Mouse (Mus musculus) forebrain, postnatal 0 days (tissue): Measurements from ENCODE around the gene Gm20458. TPM values are rescaled to one million over a fixed set of nuclear protein-coding genes. Genes with fewer than 3 reads are reported as not detected.
A peak's percentile ranks its signal among the peaks of the same experiment; 100 is the strongest.

ENCODE experiments used
- ATAC-seq: fragments of 200-750 bp; cut with Nextera tagmentation; 2 replicates; pipeline ENCODE4 v1.8.0; 2017; ENCODE audit warnings: mild to moderate bottlenecking, moderate library complexity
- DNase-seq: peaks from one replicate; pipeline ENCODE4 v3.0.0-alpha.2; 2015
- H3K27ac ChIP-seq: fragments of 300-500 bp; sonication (generic); 2 replicates; pipeline ENCODE4 v1.5.1; 2014; ENCODE audit warnings: low read depth, mild to moderate bottlenecking, antibody characterized with exemption, low read length, moderate library complexity, mixed read lengths
- H3K27me3 ChIP-seq: fragments of 300-500 bp; sonication (generic); 2 replicates; pipeline ENCODE4 v1.6.1; 2014; ENCODE audit warnings: mild to moderate bottlenecking, low read length, mixed read lengths; ENCODE audit not compliant: insufficient read depth
- H3K36me3 ChIP-seq: fragments of 300-500 bp; sonication (generic); 2 replicates; pipeline ENCODE4 v1.6.1; 2014; ENCODE audit warnings: mild to moderate bottlenecking, moderate library complexity; ENCODE audit not compliant: insufficient read depth
- H3K4me1 ChIP-seq: fragments of 300-500 bp; sonication (generic); 2 replicates; pipeline ENCODE4 v1.6.1; 2014; ENCODE audit warnings: antibody characterized with exemption; ENCODE audit not compliant: insufficient read depth
- H3K4me2 ChIP-seq: fragments of 300-500 bp; sonication (generic); 2 replicates; pipeline ENCODE4 v1.6.1; 2014; ENCODE audit warnings: low read depth, mild to moderate bottlenecking, moderate library complexity
- H3K4me3 ChIP-seq: fragments of 300-500 bp; sonication (generic); 2 replicates; pipeline ENCODE4 v1.5.1; 2014; ENCODE audit warnings: low read depth, low read length, mixed read lengths
- H3K9ac ChIP-seq: fragments of 300-500 bp; sonication (generic); 2 replicates; pipeline ENCODE4 v1.6.1; 2014; ENCODE audit warnings: mild to moderate bottlenecking
- H3K9me3 ChIP-seq: fragments of 300-500 bp; sonication (generic); 2 replicates; pipeline ENCODE4 v1.6.1; 2016; ENCODE audit warnings: low read length
- CTCF ChIP-seq: sonication (generic); IDR thresholded peaks from 2 replicates; pipeline ENCODE4 v1.5.1; 2016; ENCODE audit warnings: antibody characterized with exemption, control low read depth, low read depth
- WGBS: fragments of 180-500 bp; shearing (Covaris S2); extraction: QIAGEN DNeasy Blood & Tissue Kit; methylation state at CpG from one replicate; pipeline ENCODE4 v1.1.7; 2014; 5-methylcytosine and 5-hydroxymethylcytosine counted together
- polyA plus RNA-seq: library from polyadenylated mRNA; unstranded; fragments of >200 nt; fragmentation: Nextera tagmentation; extraction: Ambion mirVana; gene quantifications from 2 replicates; pipeline ENCODE4 v1.2.1, GENCODE M21; 2015
- total RNA-seq: library from RNA; depleted of rRNA; stranded (reverse); fragments of >200 nt; gene quantifications from 2 replicates; pipeline ENCODE4 v1.2.3, GENCODE M21; 2014

The Gm20458 gene
- total and polyA plus RNA-seq, 2 experiments from 2014 or later = 10.5 to 10.7 TPM

GRCm38 (mm10) chr2:164518266-164519170, 57.8 kb downstream of the Gm20458 start:
- Histone ChIP-seq H3K9ac (no peak overlapping the region), H3K27ac (no peak overlapping the region), H3K4me2 (no peak overlapping the region), H3K4me3 (no peak overlapping the region), H3K9me3 (no peaks in the 10 kb centered on the region), H3K36me3 (no peaks in the 10 kb centered on the region), H3K27me3 (no peaks in the 10 kb centered on the region), H3K4me1 (no peaks in the 10 kb centered on the region)
- DNase-seq = peak; percentile 31
- WGBS = 33% methylated on average over 11 of the region's 11 CpGs
- no peak for ATAC-seq
- TF ChIP-seq CTCF = no peak

DNA sequence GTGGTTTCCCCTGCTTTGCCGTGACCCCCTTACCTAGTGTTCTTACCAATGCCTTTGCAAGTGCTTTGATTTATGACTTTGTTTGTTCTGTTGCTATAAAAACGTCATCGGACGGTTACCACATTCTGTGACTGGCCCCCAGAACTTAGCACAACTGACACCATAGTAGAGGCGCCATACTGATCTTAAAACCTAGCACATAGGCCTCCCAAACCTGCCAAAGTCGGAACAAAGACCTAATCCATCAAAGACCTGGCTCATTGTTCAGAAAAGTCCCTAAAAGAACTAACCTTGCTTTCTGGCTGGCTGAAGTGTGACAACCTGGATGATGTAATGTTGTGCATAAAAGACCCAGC, 58.4 kb downstream of the Gm20458 start:
- Histone ChIP-seq H3K9me3 (no peaks in the 10 kb centered on the region), H3K9ac (no peak overlapping the region), H3K4me1 (no peaks in the 10 kb centered on the region), H3K4me2 (no peak overlapping the region), H3K27ac (no peak overlapping the region), H3K4me3 (no peak overlapping the region), H3K27me3 (no peaks in the 10 kb centered on the region), H3K36me3 (no peaks in the 10 kb centered on the region)
- DNase-seq (no peak), ATAC-seq (no peak)
- 56% methylated on average over 6 of the region's 6 CpGs for WGBS
- TF ChIP-seq CTCF = no peak

GRCm38 (mm10) chr2:164520782-164521181, 60.0 kb downstream of the Gm20458 start:
- DNase-seq = no peak
- Histone ChIP-seq H3K9me3 (no peaks in the 10 kb centered on the region), H3K36me3 (no peaks in the 10 kb centered on the region), H3K4me1 (no peaks in the 10 kb centered on the region), H3K9ac (no peak overlapping the region), H3K27ac (no peak overlapping the region), H3K27me3 (no peaks in the 10 kb centered on the region), H3K4me3 (no peak overlapping the region), H3K4me2 (no peak overlapping the region)
- no peak for ATAC-seq
- TF ChIP-seq CTCF = peak; percentile 63
- WGBS = 18% methylated on average over 3 of the region's 3 CpGs

GRCm38 (mm10) chr2:164521841-164522240, 61.1 kb downstream of the Gm20458 start:
- H3K4me1 ChIP-seq = no peaks in the 10 kb centered on the region
- ATAC-seq (no peak), DNase-seq (no peak)
- H3K27me3 ChIP-seq = no peaks in the 10 kb centered on the region
- no peak overlapping the region for H3K4me3 ChIP-seq
- no peaks in the 10 kb centered on the region for H3K36me3 ChIP-seq
- no peak overlapping the region for H3K9ac ChIP-seq
- 11% methylated on average over 11 of the region's 11 CpGs for whole genome bisulfite sequencing
- no peak overlapping the region for H3K4me2 ChIP-seq
- H3K27ac ChIP-seq = no peak overlapping the region
- no peaks in the 10 kb centered on the region for H3K9me3 ChIP-seq
- TF ChIP-seq CTCF = no peak

- no peaks in the 10 kb centered on the region for H3K4me1 ChIP-seq
- no peak for TF ChIP-seq CTCF
- no peak overlapping the region for H3K4me3 ChIP-seq
- H3K4me2 ChIP-seq = no peak overlapping the region
- DNase-seq (no peak), ATAC-seq (no peak)
- no peak overlapping the region for H3K9ac ChIP-seq
- no peaks in the 10 kb centered on the region for H3K9me3 ChIP-seq
- H3K27me3 ChIP-seq = no peaks in the 10 kb centered on the region
- H3K36me3 ChIP-seq = no peaks in the 10 kb centered on the region
- H3K27ac ChIP-seq = no peak overlapping the region
- 28% methylated on average over 8 of the region's 8 CpGs for WGBS
These were observed 61.5 kb downstream of the Gm20458 start for GRCm38 (mm10) chr2:164522280-164522679.

GRCm38 (mm10) chr2:164523301-164523773, 62.6 kb downstream of the Gm20458 start:
- H3K27ac ChIP-seq = no peak overlapping the region
- no peak overlapping the region for H3K4me2 ChIP-seq
- H3K9ac ChIP-seq = no peak overlapping the region
- no peak overlapping the region for H3K4me3 ChIP-seq
- H3K27me3 ChIP-seq = no peaks in the 10 kb centered on the region
- H3K4me1 ChIP-seq = no peaks in the 10 kb centered on the region
- WGBS = 77% methylated on average over 10 of the region's 10 CpGs
- TF ChIP-seq CTCF = no peak
- no peak for DNase-seq
- H3K36me3 ChIP-seq = no peaks in the 10 kb centered on the region
- ATAC-seq = no peak
- no peaks in the 10 kb centered on the region for H3K9me3 ChIP-seq

- WGBS = 67% methylated on average over 5 of the region's 5 CpGs
- Histone ChIP-seq H3K4me1 (no peaks in the 10 kb centered on the region), H3K9ac (no peak overlapping the region), H3K4me2 (no peak overlapping the region), H3K9me3 (no peaks in the 10 kb centered on the region), H3K4me3 (no peak overlapping the region), H3K27me3 (no peaks in the 10 kb centered on the region), H3K27ac (no peak overlapping the region), H3K36me3 (no peaks in the 10 kb centered on the region)
- DNase-seq (no peak), ATAC-seq (no peak)
- no peak for TF ChIP-seq CTCF
These were observed 67.8 kb downstream of the Gm20458 start for GRCm38 (mm10) chr2:164528557-164528956.
